Mouse (Mus musculus): ENCODE results near the gene Selp.

GRCm38 (mm10) chr1:164074606-164075140 is 40.4 kb upstream of the Selp start:
- no peak for TF ChIP-seq CTCF (IDR thresholded peaks at IDR 0.05; ENCODE audit: control insufficient read depth, insufficient read depth, insufficient replicate concordance, low read depth, low read length)
- no peak for TF ChIP-seq POLR2A (IDR thresholded peaks at IDR 0.05; ENCODE audit: control insufficient read depth, low read depth, low read length)

Data from testis, adult 2 months (tissue).